Mouse (Mus musculus): ENCODE results near the gene Mboat1.

The Mboat1 gene

GRCm38 (mm10) chr13:30250341-30250905 lies 114.1 kb downstream of the Mboat1 start:
- no peak for DNase-seq (ENCODE audit: low spot score in 2 of 2)

- DNase-seq (ENCODE audit: low spot score in 2 of 2): no peak
These were observed 115.1 kb downstream of the Mboat1 start for GRCm38 (mm10) chr13:30251431-30251830.

GRCm38 (mm10) chr13:30252692-30253091 lies 116.4 kb downstream of the Mboat1 start:
- DNase-seq (ENCODE audit: low spot score in 2 of 2): no peak

- no peak for DNase-seq (ENCODE audit: low spot score in 2 of 2)
These were observed 117.5 kb downstream of the Mboat1 start for GRCm38 (mm10) chr13:30253636-30254264.

- no peak for DNase-seq (ENCODE audit: low spot score in 2 of 2)
These were observed 118.1 kb downstream of the Mboat1 start for GRCm38 (mm10) chr13:30254421-30254820.

GRCm38 (mm10) chr13:30258802-30259201 lies 122.5 kb downstream of the Mboat1 start:
- DNase-seq (ENCODE audit: low spot score in 2 of 2): no peak

GRCm38 (mm10) chr13:30259326-30259725 lies 123.0 kb downstream of the Mboat1 start:
- DNase-seq (ENCODE audit: low spot score in 2 of 2): no peak

- DNase-seq (ENCODE audit: low spot score in 2 of 2): peak; percentile 80 to 87
These were observed 123.7 kb downstream of the Mboat1 start for GRCm38 (mm10) chr13:30259912-30260560.

- no peak for DNase-seq (ENCODE audit: low spot score in 2 of 2)
These were observed 127.4 kb downstream of the Mboat1 start for GRCm38 (mm10) chr13:30263681-30264080.

GRCm38 (mm10) chr13:30264303-30264702 lies 128.0 kb downstream of the Mboat1 start:
- DNase-seq (ENCODE audit: low spot score in 2 of 2): no peak

- no peak for DNase-seq (ENCODE audit: low spot score in 2 of 2)
These were observed 128.5 kb downstream of the Mboat1 start for GRCm38 (mm10) chr13:30264765-30265164.

GRCm38 (mm10) chr13:30266036-30266435 lies 129.7 kb downstream of the Mboat1 start:
- DNase-seq (ENCODE audit: low spot score in 2 of 2): no peak

GRCm38 (mm10) chr13:30272040-30272686 lies 135.9 kb downstream of the Mboat1 start:
- peak; percentile 33 to 57 for DNase-seq (ENCODE audit: low spot score in 2 of 2)

All from right cerebral cortex, adult 2 months (tissue).